Mouse (Mus musculus): ENCODE data around the gene 3110082I17Rik.

DNA sequence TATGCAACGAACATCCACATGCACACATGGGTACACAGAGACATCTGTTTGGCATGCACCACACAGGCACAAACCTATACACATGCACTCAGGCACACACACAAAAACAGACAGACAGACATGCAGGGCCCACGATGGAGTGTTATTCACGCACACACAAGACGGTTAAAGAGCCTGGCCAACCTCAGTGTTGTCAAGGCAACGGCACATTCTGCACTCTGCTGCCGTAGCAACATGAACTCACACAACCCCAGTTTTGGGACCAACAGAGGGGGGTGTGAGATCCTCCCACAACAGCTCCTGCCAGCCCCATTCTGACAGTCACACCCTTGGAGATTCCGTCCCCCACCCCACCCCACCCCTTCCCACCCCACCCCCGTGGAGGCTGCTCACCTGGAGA lies 25.4 kb downstream of the 3110082I17Rik start:
- TF ChIP-seq CTCF (IDR thresholded peaks at IDR 0.05; ENCODE audit: low read depth, low read length) (no peak), POLR2A (IDR thresholded peaks at IDR 0.05; ENCODE audit: extremely low read depth, insufficient read depth, low read length) (no peak)
